8 mouse cellular contexts compared by ENCODE assay signal in the genomic region with DNA sequence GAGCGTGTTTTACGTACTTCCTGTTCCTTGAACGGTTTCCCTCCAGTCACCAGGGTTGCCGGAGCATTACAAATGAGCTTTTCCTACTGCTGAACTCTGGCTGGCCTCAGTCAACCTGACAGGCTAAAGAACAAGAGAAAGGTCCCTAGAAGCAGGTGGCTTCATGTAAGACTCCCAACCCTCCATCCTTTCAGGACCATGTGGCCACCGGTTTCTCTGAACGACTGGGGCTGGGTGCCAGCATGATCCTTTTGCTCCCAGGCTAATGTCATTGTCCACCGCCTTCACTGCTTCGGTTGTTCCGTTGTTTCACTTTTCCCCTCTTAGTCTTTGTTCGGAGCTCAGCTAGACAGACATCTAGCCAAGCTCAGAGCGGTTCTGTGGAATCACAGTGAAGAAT.
DNase-seq lines count a peak whose midpoint lies in the region; ATAC-seq and TF ChIP-seq lines count a peak whose summit lies in the region.
"Had no signal": no experiment of that assay in that cellular context is flagged by ENCODE, and none has a peak within 500 bp of the region (broad histone marks: within the 10 kb centered on the region; RNA-seq: fewer than 3 reads in every experiment).

No protein-coding gene starts in this region.

- peak; percentile 49; the same call in 1 of the 2 replicates for ATAC-seq in hindbrain, postnatal 0 days

- no peak for TF ChIP-seq CTCF in hindbrain, postnatal 0 days (IDR thresholded peaks at IDR 0.05; ENCODE audit: low read depth)

- H3K4me3 ChIP-seq in hindbrain, postnatal 0 days (ENCODE audit: low read length) = no peak overlapping the region
- H3K4me3 ChIP-seq: stomach, embryonic 15.5 days had no signal

- no peak overlapping the region for H3K9ac ChIP-seq in hindbrain, postnatal 0 days (replicated peaks; ENCODE audit: low read length)
- H3K9ac ChIP-seq: stomach, embryonic 15.5 days had no signal

- H3K36me3 ChIP-seq in hindbrain, postnatal 0 days (ENCODE audit: insufficient read depth, low read length) = no peaks in the 10 kb centered on the region
- H3K36me3 ChIP-seq: stomach, embryonic 15.5 days had no signal

- peak; percentile 9 for DNase-seq in adrenal gland, postnatal 25 days
- peak; percentile 28 for DNase-seq in embryo, embryonic 11 days
- peak; percentile 6 for DNase-seq in hindbrain, postnatal 0 days (ENCODE audit: low spot score)
- peak; percentile 35 for DNase-seq in lung, postnatal 14 days
- DNase-seq in left cerebral cortex, adult 18-20 months (ENCODE audit: low spot score in 2 of 2) = no peak
- no peak for DNase-seq in testis, postnatal 10 days (ENCODE audit: low spot score)
- DNase-seq in adipocyte (ENCODE audit: low spot score) = no peak

- H3K9me3 ChIP-seq in hindbrain, postnatal 0 days (ENCODE audit: low read length) = no peaks in the 10 kb centered on the region
- H3K9me3 ChIP-seq: stomach, embryonic 15.5 days had no signal

- H3K4me1 ChIP-seq in hindbrain, postnatal 0 days (ENCODE audit: insufficient read depth, low read length) = no peaks in the 10 kb centered on the region
- H3K4me1 ChIP-seq: stomach, embryonic 15.5 days had no signal

- peak overlapping the region; percentile 35 for H3K4me2 ChIP-seq in hindbrain, postnatal 0 days (ENCODE audit: low read depth, low read length)
- H3K4me2 ChIP-seq: stomach, embryonic 15.5 days had no signal

- no peak overlapping the region for H3K27ac ChIP-seq in hindbrain, postnatal 0 days
- H3K27ac ChIP-seq: stomach, embryonic 15.5 days had no signal

- 20% methylated on average over 11 of the region's 11 CpGs for WGBS in hindbrain, postnatal 0 days

- H3K27me3 ChIP-seq in hindbrain, postnatal 0 days (ENCODE audit: insufficient read depth, low read length) = no peaks in the 10 kb centered on the region
- H3K27me3 ChIP-seq: stomach, embryonic 15.5 days had no signal

Comparison
In these comparisons a context has a peak if more than half of its experiments do, and no peak if none do; other contexts are left out.
1. DNase-seq: peak in adrenal gland, postnatal 25 days (single experiment), embryo, embryonic 11 days (single experiment), hindbrain, postnatal 0 days (single experiment) and lung, postnatal 14 days (single experiment); none in left cerebral cortex, adult 18-20 months (0 of 2), testis, postnatal 10 days (single experiment) and adipocyte (single experiment).